Mouse (Mus musculus): ENCODE measurements at regions not wholly inside any gene's neighbourhood (a gene's known extent, or its start where the extent isn't known, plus 50 kb on each side); places are given as distances from the start of the nearest gene placed in this dataset.

- TF ChIP-seq CHD2 (IDR thresholded peaks at IDR 0.05; ENCODE audit: low read length) (no peak), SMC3 (IDR thresholded peaks at IDR 0.05; ENCODE audit: low read depth, low read length) (no peak), EP300 (IDR thresholded peaks at IDR 0.05; ENCODE audit: low read length) (no peak), CTCF (conservative IDR thresholded peaks at IDR 0.05 in 1 of 2, IDR thresholded peaks at IDR 0.05 in 1 of 2; ENCODE audit: low read depth in 2 of 2, low read length in 2 of 2) (no peak), ELF1 (IDR thresholded peaks at IDR 0.05; ENCODE audit: low read depth, low read length) (no peak), GABPA (IDR thresholded peaks at IDR 0.05; ENCODE audit: insufficient replicate concordance, low read depth, low read length) (no peak), ZMIZ1 (IDR thresholded peaks at IDR 0.05; ENCODE audit: low read depth, low read length) (no peak), ZC3H11A (IDR thresholded peaks at IDR 0.05; ENCODE audit: low read depth, low read length) (no peak)
These were observed 115.2 kb upstream of the Irf2bp2 start for GRCm38 (mm10) chr8:126708956-126709355.
